Mouse (Mus musculus) T-cell, adult 66 days (primary cell): ENCODE results near the gene Sun2. TPM values are rescaled to one million over a fixed set of nuclear protein-coding genes. Genes with fewer than 3 reads are reported as not detected.

Source experiments
- total RNA-seq, 2 experiments: library from RNA; stranded (reverse); gene quantifications; 3 replicates in 1 of 2; 4 replicates in 1 of 2; pipeline ENCODE4 v1.2.4; 2023

Sun2 gene
- 100 to 1,000 TPM; 459 to 481 TPM for total RNA-seq

DNA sequence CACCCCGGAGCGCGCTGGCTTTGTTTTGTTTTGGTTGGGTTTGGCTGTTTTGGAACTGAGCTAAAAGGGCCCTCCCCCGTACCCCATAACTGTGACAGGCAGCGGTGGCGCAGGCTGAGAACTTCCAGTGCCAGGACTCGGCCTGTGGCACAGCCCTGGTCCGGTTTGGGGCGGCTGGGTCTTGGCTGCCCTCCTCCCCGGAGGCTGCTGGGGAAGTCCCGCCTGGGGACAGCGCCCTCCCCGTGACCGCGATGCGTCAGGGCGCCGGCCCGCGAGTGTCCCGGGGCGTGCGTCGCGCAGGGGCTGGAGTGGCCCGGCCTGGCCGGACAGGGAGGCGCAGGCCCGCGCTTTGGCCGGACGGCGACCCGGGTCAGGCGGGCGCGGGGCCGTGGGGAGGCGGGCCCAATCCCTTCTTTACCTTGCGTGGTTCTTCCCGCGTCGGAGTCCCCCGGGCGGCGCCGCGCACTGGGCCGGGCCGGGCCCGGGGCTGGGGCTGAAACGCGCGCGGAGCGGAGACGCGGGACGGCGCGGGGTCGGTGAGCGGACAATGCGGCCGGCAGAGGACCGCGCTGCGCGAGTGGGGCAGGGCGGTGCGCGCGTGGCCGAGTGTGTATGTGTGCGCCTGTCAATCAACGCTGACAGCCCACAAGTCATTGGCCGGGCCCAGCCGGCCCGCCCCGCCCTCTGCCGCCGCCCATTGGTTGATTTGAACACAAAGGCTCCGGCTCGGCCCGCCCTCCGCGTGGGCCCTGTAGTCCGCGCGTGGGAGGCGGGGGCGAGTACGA lies at the start of gene Sun2:
Gene Sun2 (minus strand): TSS at position 616 of the 785 bp plus-strand sequence.

DNA sequence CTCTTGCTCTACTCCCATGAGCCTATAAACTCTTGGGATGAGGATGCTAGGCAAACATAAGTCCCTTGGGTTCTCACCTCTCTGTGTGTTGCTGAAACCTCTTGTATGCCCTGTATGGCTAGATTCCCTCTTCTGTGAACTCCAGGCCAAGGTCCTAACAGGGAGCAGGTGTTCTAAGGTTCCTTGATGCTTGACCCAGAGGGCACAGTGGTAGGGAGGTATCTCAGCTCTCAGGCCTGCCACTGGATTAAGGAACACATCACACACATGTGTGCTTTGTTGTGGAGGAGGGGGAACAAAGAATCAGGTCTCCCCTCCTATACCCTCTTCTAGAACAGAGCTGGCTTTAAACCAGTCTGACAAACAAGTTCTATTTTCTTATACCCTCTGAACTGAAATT lies 35.4 kb upstream of the Sun2 start, which contains the start of gene Dnal4:
Gene Dnal4 (minus strand): TSS at position 101 of the 400 bp plus-strand sequence.

DNA sequence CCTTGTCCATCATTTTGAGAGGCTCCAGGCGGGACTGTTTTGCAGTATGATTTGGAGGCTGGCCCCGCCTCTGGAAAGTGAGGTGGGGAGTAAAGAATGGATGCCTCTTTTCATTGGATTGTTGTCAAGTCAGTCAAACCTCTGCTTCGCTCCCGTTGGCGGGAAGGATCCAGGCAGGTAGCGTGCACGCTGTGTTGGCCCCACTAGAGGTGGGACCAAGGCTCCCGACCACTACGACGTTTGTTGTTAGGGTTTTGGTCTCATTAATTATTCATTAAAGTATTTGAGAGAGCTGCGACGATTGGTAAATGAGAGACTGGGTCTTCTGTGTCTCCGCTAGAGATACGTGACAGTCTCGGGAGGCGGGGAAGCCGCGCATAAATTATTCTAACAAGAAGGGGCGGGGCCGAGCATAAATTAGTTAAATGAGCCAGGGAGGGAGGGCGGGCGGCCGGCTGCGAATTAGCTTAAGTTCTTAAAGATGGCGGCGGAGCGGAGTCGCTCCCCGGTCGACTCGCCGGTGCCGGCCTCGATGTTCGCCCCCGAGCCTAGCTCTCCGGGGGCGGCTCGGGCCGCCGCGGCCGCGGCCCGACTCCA lies 51.8 kb downstream of the Sun2 start, which contains the start of gene Gtpbp1:
Gene Gtpbp1 (plus strand): TSS at position 420 of the 597 bp plus-strand sequence.

DNA sequence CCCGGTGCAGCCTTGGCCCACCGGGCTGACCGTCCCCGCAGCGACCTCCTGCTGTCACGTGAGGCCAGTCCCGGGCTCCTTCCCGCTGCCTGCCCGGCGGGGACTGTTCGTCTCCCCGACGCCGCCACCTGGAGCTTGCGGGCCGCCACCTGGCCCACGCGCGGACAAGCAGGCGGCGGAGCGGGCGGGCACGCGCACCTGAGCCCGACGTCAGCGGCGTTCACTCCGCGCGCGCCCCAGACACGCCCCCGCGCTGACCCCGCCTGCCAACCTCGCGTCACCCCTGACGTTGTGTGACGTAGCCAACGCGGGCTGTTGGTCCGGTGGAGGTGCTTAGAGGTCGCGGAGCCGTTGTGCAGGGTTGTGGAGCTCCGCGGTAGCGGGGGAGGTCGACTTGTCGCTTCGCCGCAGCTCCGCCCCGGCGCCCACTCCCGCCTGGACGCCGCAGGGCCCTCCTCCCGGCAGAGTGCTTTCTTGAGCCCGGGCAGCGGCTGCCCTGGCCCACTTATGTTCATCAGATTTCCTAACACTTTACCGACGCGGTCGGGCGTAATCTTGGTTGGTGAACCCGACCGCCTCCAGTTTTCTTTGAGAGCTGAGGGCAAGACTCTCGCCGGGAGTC lies 54.6 kb downstream of the Sun2 start, which contains the start of gene Josd1:
Gene Josd1 (minus strand): TSS at position 274 of the 622 bp plus-strand sequence.

Other genes with a start within 250 kb of the Sun2 start
- gene Kcnj4, start 237.3 kb downstream of the Sun2 start, total RNA-seq: not detected
- gene Kdelr3, start 226.1 kb downstream of the Sun2 start, total RNA-seq: not detected
- 100 to 1,000 TPM; 307 to 331 TPM for gene Ddx17, start 195.8 kb downstream of the Sun2 start, total RNA-seq
- under 1 TPM in 1 of 2 experiments, not detected in 1; 0.50 TPM for gene Dmc1, start 137.4 kb downstream of the Sun2 start, total RNA-seq
- 1 to 10 TPM in 1 of 2 experiments, under 1 TPM in 1; 0.39 to 1.4 TPM for gene Fam227a, start 83.6 kb downstream of the Sun2 start, total RNA-seq
- gene Cby1, start 83.3 kb downstream of the Sun2 start, total RNA-seq: 10 to 100 TPM in 1 of 2 experiments, 1 to 10 TPM in 1; 6.3 to 12.1 TPM
- 100 to 1,000 TPM; 121 to 125 TPM for gene Tomm22, start 71.7 kb downstream of the Sun2 start, total RNA-seq
- 10 to 100 TPM; 21.7 to 22.4 TPM for gene Josd1, start 54.6 kb downstream of the Sun2 start, total RNA-seq
- 100 to 1,000 TPM; 123 to 142 TPM for gene Gtpbp1, start 51.7 kb downstream of the Sun2 start, total RNA-seq
- 1 to 10 TPM; 4.9 to 5.0 TPM for gene Dnal4, start 35.3 kb upstream of the Sun2 start, total RNA-seq
- gene Nptxr, start 62.2 kb upstream of the Sun2 start, total RNA-seq: under 1 TPM in 1 of 2 experiments, not detected in 1; 0.41 TPM
- not detected for gene Npcd, start 91.7 kb upstream of the Sun2 start, total RNA-seq
- gene Cbx6, start 92.2 kb upstream of the Sun2 start, total RNA-seq: 10 to 100 TPM; 17.6 to 21.0 TPM
- 100 to 1,000 TPM; 123 to 145 TPM for gene Apobec3, start 149.1 kb upstream of the Sun2 start, total RNA-seq
- 100 to 1,000 TPM; 113 to 119 TPM for gene Cbx7, start 228.6 kb upstream of the Sun2 start, total RNA-seq